Mouse (Mus musculus) hindbrain, embryonic 15.5 days (tissue): ENCODE data around the gene Hdac11. TPM values are rescaled to one million over a fixed set of nuclear protein-coding genes. Genes with fewer than 3 reads are reported as not detected.

Experiments used
- ATAC-seq: fragments of 200-750 bp; cut with Nextera tagmentation; 2 replicates; pipeline ENCODE4 v1.8.0; 2017; ENCODE audit warnings: low read depth, moderate number of reproducible peaks, moderate TSS enrichment; ENCODE audit not compliant: low FRiP score
- H3K27ac ChIP-seq: fragments of 300-500 bp; sonication (generic); replicated peaks from 2 replicates; pipeline ENCODE4 v1.5.1; 2015; ENCODE audit warnings: mild to moderate bottlenecking, inconsistent platforms
- H3K27me3 ChIP-seq: fragments of 300-500 bp; sonication (generic); 2 replicates; pipeline ENCODE4 v1.6.1; 2015; ENCODE audit warnings: control low read depth, inconsistent platforms
- H3K36me3 ChIP-seq: fragments of 300-500 bp; sonication (generic); 2 replicates; pipeline ENCODE4 v1.6.1; 2015; ENCODE audit warnings: control low read depth, inconsistent platforms
- H3K4me1 ChIP-seq: fragments of 300-500 bp; sonication (generic); replicated peaks from 2 replicates; pipeline ENCODE4 v1.6.1; 2015; ENCODE audit warnings: control low read depth, inconsistent platforms
- H3K4me2 ChIP-seq: fragments of 300-500 bp; sonication (generic); 2 replicates; pipeline ENCODE4 v1.6.1; 2015; ENCODE audit warnings: moderate library complexity, mild to moderate bottlenecking, inconsistent platforms
- H3K4me3 ChIP-seq: fragments of 300-500 bp; sonication (generic); 2 replicates; pipeline ENCODE4 v1.5.1; 2015; ENCODE audit warnings: mild to moderate bottlenecking, inconsistent platforms
- H3K9ac ChIP-seq: fragments of 300-500 bp; sonication (generic); 2 replicates; pipeline ENCODE4 v1.6.1; 2015; ENCODE audit warnings: inconsistent platforms
- H3K9me3 ChIP-seq: fragments of 300-500 bp; sonication (generic); 2 replicates; pipeline ENCODE4 v1.6.1; 2016; ENCODE audit warnings: control low read depth, inconsistent platforms
- WGBS: fragments of 180-500 bp; shearing (Covaris S2); methylation state at CpG from one replicate; pipeline ENCODE4 v1.1.7; 2015; 5-methylcytosine and 5-hydroxymethylcytosine counted together
- polyA plus RNA-seq: library from polyadenylated mRNA; unstranded; fragments of >200 nt; fragmentation: Nextera tagmentation; extraction: Ambion mirVana; gene quantifications from 2 replicates; pipeline ENCODE4 v1.2.1, GENCODE M21; 2015

Gene Hdac11
- polyA plus RNA-seq, 1 experiment from 2014 or later: 43.4 TPM

- no peaks in the 10 kb centered on the region for H3K4me1 ChIP-seq
- no peak overlapping the region for H3K4me3 ChIP-seq
- H3K27ac ChIP-seq: no peak overlapping the region
- no peak for ATAC-seq
- no peaks in the 10 kb centered on the region for H3K9me3 ChIP-seq
- H3K4me2 ChIP-seq: no peak overlapping the region
- H3K27me3 ChIP-seq: no peaks in the 10 kb centered on the region
- 57% methylated on average over 2 of the region's 2 CpGs for WGBS
- H3K36me3 ChIP-seq: no peaks in the 10 kb centered on the region
- H3K9ac ChIP-seq: no peak overlapping the region
These were observed 24.9 kb downstream of the Hdac11 start for GRCm38 (mm10) chr6:91181320-91181719.

- H3K4me2 ChIP-seq: no peak overlapping the region
- no peak overlapping the region for H3K27ac ChIP-seq
- ATAC-seq: no peak
- no peaks in the 10 kb centered on the region for H3K9me3 ChIP-seq
- H3K27me3 ChIP-seq: no peaks in the 10 kb centered on the region
- H3K4me1 ChIP-seq: no peaks in the 10 kb centered on the region
- H3K4me3 ChIP-seq: no peak overlapping the region
- no peak overlapping the region for H3K9ac ChIP-seq
- 75% methylated on average over 4 of the region's 4 CpGs for WGBS
- H3K36me3 ChIP-seq: no peaks in the 10 kb centered on the region
These were observed 25.6 kb downstream of the Hdac11 start for GRCm38 (mm10) chr6:91182075-91182490.

- Histone ChIP-seq H3K9ac (no peak overlapping the region), H3K27ac (no peak overlapping the region), H3K27me3 (no peaks in the 10 kb centered on the region), H3K4me2 (no peak overlapping the region), H3K4me3 (no peak overlapping the region), H3K36me3 (no peaks in the 10 kb centered on the region), H3K4me1 (0 out of 2 replicates have a peak, but pooled peaks cover 2% of the 10 kb centered on the region), H3K9me3 (no peaks in the 10 kb centered on the region)
- 42% methylated on average over 1 of the region's 1 CpGs for WGBS
- no peak for ATAC-seq
These were observed 26.6 kb downstream of the Hdac11 start for GRCm38 (mm10) chr6:91183041-91183440.

DNA sequence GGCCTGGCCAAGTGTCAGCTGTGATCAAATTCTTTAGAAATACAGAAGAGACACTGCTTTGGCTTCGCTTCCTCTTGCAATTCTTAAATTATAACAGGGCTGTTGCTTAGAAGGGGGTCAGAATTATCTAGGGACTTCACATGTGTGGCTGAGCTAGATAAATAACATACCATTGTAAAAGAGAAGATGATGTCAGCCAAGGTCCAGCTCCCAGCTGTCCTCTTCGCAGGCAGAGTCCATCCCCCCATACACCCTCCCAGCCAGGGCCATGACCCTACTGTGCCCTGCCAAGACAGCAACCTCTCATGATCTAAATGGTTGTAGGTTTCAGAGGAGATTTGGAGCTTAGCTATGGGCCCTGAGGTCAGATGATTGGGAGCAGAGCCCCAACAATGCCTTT, 27.5 kb downstream of the Hdac11 start:
- no peaks in the 10 kb centered on the region for H3K36me3 ChIP-seq
- no peak overlapping the region for H3K4me3 ChIP-seq
- H3K4me1 ChIP-seq: 0 out of 2 replicates have a peak, but pooled peaks cover 2% of the 10 kb centered on the region
- H3K27me3 ChIP-seq: no peaks in the 10 kb centered on the region
- no peak overlapping the region for H3K4me2 ChIP-seq
- H3K27ac ChIP-seq: no peak overlapping the region
- 72% methylated on average over 2 of the region's 2 CpGs for WGBS
- ATAC-seq: no peak
- no peaks in the 10 kb centered on the region for H3K9me3 ChIP-seq
- no peak overlapping the region for H3K9ac ChIP-seq

- 0 out of 2 replicates have a peak, but pooled peaks cover 2% of the 10 kb centered on the region for H3K4me1 ChIP-seq
- H3K27ac ChIP-seq: no peak overlapping the region
- H3K9me3 ChIP-seq: no peaks in the 10 kb centered on the region
- H3K36me3 ChIP-seq: no peaks in the 10 kb centered on the region
- H3K27me3 ChIP-seq: no peaks in the 10 kb centered on the region
- no peak overlapping the region for H3K9ac ChIP-seq
- ATAC-seq: no peak
- WGBS: 73% methylated on average over 3 of the region's 3 CpGs
- H3K4me3 ChIP-seq: no peak overlapping the region
- no peak overlapping the region for H3K4me2 ChIP-seq
These were observed 28.3 kb downstream of the Hdac11 start for GRCm38 (mm10) chr6:91184776-91185175.

DNA sequence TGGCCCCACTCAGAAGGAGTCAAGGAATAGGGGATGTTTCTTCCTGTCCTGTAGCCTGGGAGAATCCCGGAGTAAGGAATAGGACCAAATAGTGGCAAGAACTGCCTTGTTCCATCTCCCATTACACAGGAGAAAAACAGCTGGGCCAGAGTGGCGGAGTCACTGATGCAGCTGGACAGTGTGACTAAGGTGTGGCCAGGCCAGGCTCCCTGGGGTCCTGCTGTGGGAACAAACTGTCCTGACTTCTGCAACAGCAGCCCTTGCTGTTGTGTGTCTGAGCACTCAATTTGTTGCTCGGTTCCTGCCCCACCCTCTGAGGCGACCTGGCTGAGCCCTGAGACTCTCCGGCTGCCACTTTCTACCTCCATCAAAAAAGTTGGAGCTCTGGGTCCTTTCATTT, 29.0 kb downstream of the Hdac11 start:
- no peak overlapping the region for H3K9ac ChIP-seq
- no peak overlapping the region for H3K4me3 ChIP-seq
- H3K4me2 ChIP-seq: no peak overlapping the region
- H3K27ac ChIP-seq: no peak overlapping the region
- no peaks in the 10 kb centered on the region for H3K9me3 ChIP-seq
- H3K4me1 ChIP-seq: 0 out of 2 replicates have a peak, but pooled peaks cover 2% of the 10 kb centered on the region
- no peaks in the 10 kb centered on the region for H3K27me3 ChIP-seq
- no peaks in the 10 kb centered on the region for H3K36me3 ChIP-seq
- ATAC-seq: no peak
- WGBS: 90% methylated on average over 5 of the region's 5 CpGs

- H3K27ac ChIP-seq: no peak overlapping the region
- no peak overlapping the region for H3K9ac ChIP-seq
- H3K36me3 ChIP-seq: no peaks in the 10 kb centered on the region
- H3K4me1 ChIP-seq: 0 out of 2 replicates have a peak, but pooled peaks cover 2% of the 10 kb centered on the region
- H3K27me3 ChIP-seq: no peaks in the 10 kb centered on the region
- no peaks in the 10 kb centered on the region for H3K9me3 ChIP-seq
- H3K4me3 ChIP-seq: no peak overlapping the region
- WGBS: 62% methylated on average over 4 of the region's 4 CpGs
- no peak overlapping the region for H3K4me2 ChIP-seq
- ATAC-seq: no peak
These were observed 29.9 kb downstream of the Hdac11 start for GRCm38 (mm10) chr6:91186161-91186931.

- Histone ChIP-seq H3K4me1 (0 out of 2 replicates have a peak, but pooled peaks cover 2% of the 10 kb centered on the region), H3K9me3 (no peaks in the 10 kb centered on the region), H3K9ac (no peak overlapping the region), H3K27ac (no peak overlapping the region), H3K4me3 (no peak overlapping the region), H3K27me3 (no peaks in the 10 kb centered on the region), H3K36me3 (no peaks in the 10 kb centered on the region), H3K4me2 (no peak overlapping the region)
- 62% methylated on average over 6 of the region's 6 CpGs for WGBS
- ATAC-seq: no peak
These were observed 30.5 kb downstream of the Hdac11 start for GRCm38 (mm10) chr6:91186934-91187333.

DNA sequence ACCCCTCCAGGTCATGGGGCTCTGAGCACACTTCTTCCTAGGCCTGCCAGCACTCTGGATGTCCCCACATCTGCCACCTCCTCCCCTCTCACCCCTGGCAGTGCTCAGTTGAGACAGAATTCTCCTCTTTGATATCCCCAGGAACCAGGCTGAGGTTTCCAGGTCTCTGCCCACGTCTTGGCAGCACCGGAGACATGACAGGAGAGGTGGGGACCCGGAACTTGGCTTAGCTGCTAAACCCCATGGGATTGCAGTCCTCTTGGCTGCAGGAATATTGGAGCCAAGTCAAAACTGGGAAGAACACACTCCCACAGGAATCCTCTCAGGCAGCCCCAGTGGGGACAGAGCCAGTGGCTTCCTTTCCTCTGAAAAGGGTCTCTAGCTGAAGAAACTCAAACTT, 31.4 kb downstream of the Hdac11 start:
- no peak overlapping the region for H3K9ac ChIP-seq
- ATAC-seq: no peak
- H3K36me3 ChIP-seq: no peaks in the 10 kb centered on the region
- no peak overlapping the region for H3K27ac ChIP-seq
- WGBS: 67% methylated on average over 3 of the region's 3 CpGs
- H3K4me3 ChIP-seq: no peak overlapping the region
- H3K27me3 ChIP-seq: no peaks in the 10 kb centered on the region
- H3K4me1 ChIP-seq: 0 out of 2 replicates have a peak, but pooled peaks cover 2% of the 10 kb centered on the region
- no peaks in the 10 kb centered on the region for H3K9me3 ChIP-seq
- no peak overlapping the region for H3K4me2 ChIP-seq

- no peak for ATAC-seq
- Histone ChIP-seq H3K4me2 (no peak overlapping the region), H3K4me3 (no peak overlapping the region), H3K4me1 (0 out of 2 replicates have a peak, but pooled peaks cover 2% of the 10 kb centered on the region), H3K9me3 (no peaks in the 10 kb centered on the region), H3K27me3 (no peaks in the 10 kb centered on the region), H3K36me3 (no peaks in the 10 kb centered on the region), H3K9ac (no peak overlapping the region), H3K27ac (no peak overlapping the region)
- WGBS: 82% methylated on average over 6 of the region's 6 CpGs
These were observed 33.5 kb downstream of the Hdac11 start for GRCm38 (mm10) chr6:91189971-91190370.

- Histone ChIP-seq H3K27me3 (no peaks in the 10 kb centered on the region), H3K9ac (no peak overlapping the region), H3K27ac (no peak overlapping the region), H3K4me1 (0 out of 2 replicates have a peak, but pooled peaks cover 2% of the 10 kb centered on the region), H3K9me3 (no peaks in the 10 kb centered on the region), H3K4me2 (no peak overlapping the region), H3K4me3 (no peak overlapping the region), H3K36me3 (no peaks in the 10 kb centered on the region)
- 59% methylated on average over 2 of the region's 2 CpGs for WGBS
- no peak; the same call in 1 of the 2 replicates for ATAC-seq
These were observed 35.0 kb downstream of the Hdac11 start for GRCm38 (mm10) chr6:91191465-91191864.

DNA sequence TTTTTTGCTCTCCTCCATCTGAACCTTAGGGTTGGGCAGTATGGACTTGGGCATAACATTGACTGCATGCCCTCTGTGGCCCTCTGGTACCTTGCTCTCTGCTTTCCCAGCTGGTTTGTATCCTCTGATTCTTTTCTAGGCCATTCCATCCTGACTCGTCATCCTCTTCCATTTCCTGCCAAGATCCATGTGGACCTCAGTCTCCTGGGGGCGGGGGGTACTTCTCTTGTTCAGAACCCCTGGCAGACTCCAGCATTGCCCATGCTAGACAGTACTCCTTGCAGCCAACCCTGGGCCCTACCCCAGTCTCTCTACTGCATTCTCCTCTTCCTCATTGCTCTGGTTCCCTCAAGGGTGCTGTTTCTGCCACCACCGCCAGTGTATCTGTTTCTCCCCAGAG, 36.0 kb downstream of the Hdac11 start:
- Histone ChIP-seq H3K4me1 (0 out of 2 replicates have a peak, but pooled peaks cover 2% of the 10 kb centered on the region), H3K27me3 (no peaks in the 10 kb centered on the region), H3K9ac (no peak overlapping the region), H3K36me3 (no peaks in the 10 kb centered on the region), H3K9me3 (no peaks in the 10 kb centered on the region), H3K4me3 (no peak overlapping the region), H3K4me2 (no peak overlapping the region), H3K27ac (no peak overlapping the region)
- no peak for ATAC-seq
- 82% methylated on average over 3 of the region's 3 CpGs for WGBS
